Mouse (Mus musculus): ENCODE data around the gene Cmklr1.

GRCm38 (mm10) chr5:113620130-113620716 lies 30.0 kb downstream of the Cmklr1 start:
- no peak for TF ChIP-seq CTCF (IDR thresholded peaks at IDR 0.05; ENCODE audit: borderline replicate concordance, insufficient read depth, low read depth, low read length)
- no peak for TF ChIP-seq POLR2A (IDR thresholded peaks at IDR 0.05; ENCODE audit: borderline replicate concordance, insufficient read depth, low read length)
